Mouse (Mus musculus) olfactory bulb, adult 2 months (tissue): ENCODE data around the gene Vps37d.

Experiments used
- CTCF ChIP-seq: fragments of 200-500 bp; IDR thresholded peaks from 2 replicates; pipeline ENCODE4 v1.5.1; 2012; ENCODE audit warnings: low read depth, mild to moderate bottlenecking, low read length, moderate library complexity; ENCODE audit not compliant: insufficient read depth
- POLR2A ChIP-seq: fragments of 200-500 bp; IDR thresholded peaks from 2 replicates; pipeline ENCODE4 v1.6.1; 2012; ENCODE audit warnings: mild to moderate bottlenecking, low read depth, low read length, moderate library complexity; ENCODE audit not compliant: insufficient read depth

DNA sequence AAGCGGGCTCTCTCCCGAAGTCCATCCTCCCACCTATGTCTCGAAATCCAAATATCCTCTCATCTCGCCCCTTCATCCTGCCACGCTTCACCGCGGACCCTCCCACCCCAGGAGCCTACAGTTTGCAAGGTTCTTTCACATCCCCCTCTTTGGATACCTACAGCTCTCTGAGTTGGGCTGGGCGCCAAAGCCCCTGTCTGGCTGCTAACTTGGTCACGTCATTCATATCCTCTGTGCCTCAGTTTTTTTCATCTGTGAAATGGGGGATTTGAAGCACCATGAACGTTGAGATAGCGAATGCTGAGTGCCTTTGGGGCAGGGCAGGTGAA, 380 bp upstream of the Vps37d start:
- no peak for TF ChIP-seq CTCF
- TF ChIP-seq POLR2A, result no peak
